Mouse (Mus musculus): ENCODE measurements around the gene Iqschfp. TPM values are rescaled to one million over a fixed set of nuclear protein-coding genes. Genes with fewer than 3 reads are reported as not detected.

The Iqschfp gene
- total RNA-seq, 1 experiment from 2014 or later: not detected

DNA sequence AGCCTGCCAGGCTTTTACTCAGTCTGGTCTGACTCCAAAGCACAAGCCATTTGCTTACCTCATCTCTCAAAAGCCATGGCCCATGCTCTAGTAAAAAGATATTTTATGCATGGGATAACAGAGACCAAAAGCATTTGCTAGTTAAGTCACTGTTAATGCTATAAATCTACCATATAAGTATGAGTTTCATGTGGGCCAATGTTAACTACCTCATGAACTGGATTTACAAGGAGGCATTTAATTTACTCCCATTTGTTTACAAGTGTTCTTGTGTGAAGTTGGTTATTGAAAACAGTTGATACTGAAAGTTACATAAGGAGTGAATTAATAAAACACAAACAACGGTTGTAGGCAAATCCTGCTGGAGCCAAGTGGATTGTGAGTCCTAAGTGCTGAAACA, 268.1 kb downstream of the Iqschfp start:
- no peak for ATAC-seq (replicated peaks; ENCODE audit: insufficient number of reproducible peaks, low FRiP score, low TSS enrichment, poor library complexity, severe bottlenecking)

DNA sequence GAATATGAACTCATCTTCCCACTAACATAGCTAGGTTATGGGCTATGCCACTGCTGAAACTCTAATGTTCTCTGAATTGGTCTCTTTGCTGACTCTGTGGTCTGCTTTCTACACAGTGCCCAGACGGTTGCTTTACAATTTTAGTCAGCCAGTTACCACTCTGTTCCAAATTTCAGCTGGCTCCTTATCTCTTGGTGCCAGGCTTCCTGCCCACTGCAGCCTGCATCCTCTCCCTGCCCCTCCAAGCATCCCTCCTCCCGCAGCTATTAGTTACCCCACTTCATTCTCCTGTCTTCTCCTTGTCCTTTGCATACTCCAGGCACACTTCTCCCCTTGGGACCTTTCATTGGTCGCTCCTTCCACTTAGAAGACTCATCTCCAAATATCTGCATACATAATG, 268.7 kb downstream of the Iqschfp start:
- ATAC-seq (replicated peaks; ENCODE audit: insufficient number of reproducible peaks, low FRiP score, low TSS enrichment, poor library complexity, severe bottlenecking): no peak

DNA sequence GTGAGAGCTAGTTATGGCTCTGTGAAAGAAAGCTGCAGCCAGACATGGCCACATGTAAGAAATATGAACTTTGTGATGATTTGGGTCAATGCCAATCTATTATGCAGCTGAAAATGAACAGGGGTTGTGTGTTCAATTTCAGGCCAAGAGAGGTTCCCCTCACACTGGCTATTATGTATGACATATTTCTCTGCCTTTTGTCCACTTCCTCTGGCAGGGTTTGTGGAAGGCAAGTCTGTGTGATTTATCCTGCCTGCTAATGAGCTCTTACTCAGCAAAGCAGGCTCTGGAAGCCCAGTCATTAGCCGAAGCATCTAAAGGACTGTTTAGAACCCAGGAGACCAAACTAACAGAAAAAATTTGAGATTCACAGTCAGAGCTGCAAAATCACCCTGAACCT, 286.2 kb downstream of the Iqschfp start:
- ATAC-seq (replicated peaks; ENCODE audit: insufficient number of reproducible peaks, low FRiP score, low TSS enrichment, poor library complexity, severe bottlenecking): no peak

DNA sequence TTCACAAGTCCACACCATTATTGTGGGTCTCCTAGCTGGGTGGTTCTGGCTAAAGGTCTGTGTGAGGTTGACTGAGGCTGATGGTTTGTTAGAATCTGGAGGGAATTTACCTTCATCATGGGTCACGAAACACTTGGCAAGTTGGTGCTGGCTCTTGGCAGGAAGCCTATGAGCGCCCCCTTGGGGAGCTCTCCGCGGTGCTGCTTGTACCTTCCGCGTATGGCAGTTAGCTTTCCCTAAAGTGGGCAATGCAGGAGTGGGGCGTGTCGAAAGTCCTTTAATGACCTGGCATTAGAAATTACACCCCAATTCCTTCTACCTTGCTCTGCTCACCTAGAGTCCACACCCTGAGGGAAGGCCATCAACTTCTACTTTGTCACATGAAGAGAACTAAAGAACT, 295.4 kb downstream of the Iqschfp start:
- no peak for ATAC-seq (replicated peaks; ENCODE audit: insufficient number of reproducible peaks, low FRiP score, low TSS enrichment, poor library complexity, severe bottlenecking)

DNA sequence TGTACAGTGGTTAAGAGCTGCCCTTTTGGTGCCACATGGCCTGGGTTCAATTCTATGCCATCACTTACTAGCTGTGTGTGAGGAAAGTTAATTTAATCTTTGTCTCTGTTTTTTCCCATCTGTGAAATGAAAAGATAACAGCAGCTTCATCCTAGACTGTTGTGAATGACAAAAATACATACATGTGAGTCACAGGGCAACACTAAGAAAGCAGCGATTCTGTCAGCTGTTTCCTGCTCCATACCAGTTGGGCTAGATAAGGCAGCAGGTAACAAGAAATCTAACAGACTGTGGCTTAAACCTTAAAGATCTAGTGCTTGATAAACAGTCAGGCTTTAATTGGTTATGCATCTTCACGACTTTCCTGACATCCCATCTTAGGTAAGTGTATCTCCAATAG, 297.1 kb downstream of the Iqschfp start:
- ATAC-seq (replicated peaks; ENCODE audit: insufficient number of reproducible peaks, low FRiP score, low TSS enrichment, poor library complexity, severe bottlenecking): no peak

DNA sequence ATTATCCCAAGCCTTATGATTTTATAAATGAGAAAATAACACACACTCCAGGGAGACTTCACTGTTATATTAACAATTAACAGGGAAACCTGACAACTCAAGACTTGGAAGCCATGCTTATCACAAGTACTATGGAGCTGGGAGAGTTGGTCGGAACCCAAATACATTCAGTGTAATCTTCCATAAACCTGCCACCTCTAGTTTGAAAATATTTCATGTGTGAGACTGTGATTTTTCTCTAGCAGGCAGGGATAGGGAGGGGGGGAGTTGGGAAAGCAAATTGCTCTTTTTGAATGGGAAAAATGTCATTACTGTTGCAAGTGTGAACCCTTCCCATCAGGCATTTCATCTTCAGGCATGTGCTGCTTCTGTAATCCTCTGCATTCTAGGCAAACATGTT, 304.9 kb downstream of the Iqschfp start:
- no peak for ATAC-seq (replicated peaks; ENCODE audit: insufficient number of reproducible peaks, low FRiP score, low TSS enrichment, poor library complexity, severe bottlenecking)

DNA sequence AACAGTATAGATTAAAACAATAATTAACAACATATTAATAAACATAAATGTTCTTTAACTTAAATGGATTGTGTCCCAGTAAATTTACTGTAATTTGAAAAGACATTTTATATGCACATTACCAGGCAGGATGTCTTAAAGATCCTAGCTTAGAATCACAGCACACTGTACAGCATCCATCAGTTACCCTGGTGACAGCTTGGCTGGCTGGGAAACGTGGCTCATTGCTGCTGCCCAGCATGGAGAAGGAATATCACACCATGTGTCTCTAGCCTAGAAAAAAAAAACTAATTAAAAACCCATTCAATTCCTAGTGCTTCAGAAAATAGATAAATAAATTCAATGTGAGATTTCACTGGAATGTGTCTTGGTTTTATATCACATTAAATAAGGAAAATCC, 309.2 kb downstream of the Iqschfp start:
- ATAC-seq (replicated peaks; ENCODE audit: insufficient number of reproducible peaks, low FRiP score, low TSS enrichment, poor library complexity, severe bottlenecking): no peak

DNA sequence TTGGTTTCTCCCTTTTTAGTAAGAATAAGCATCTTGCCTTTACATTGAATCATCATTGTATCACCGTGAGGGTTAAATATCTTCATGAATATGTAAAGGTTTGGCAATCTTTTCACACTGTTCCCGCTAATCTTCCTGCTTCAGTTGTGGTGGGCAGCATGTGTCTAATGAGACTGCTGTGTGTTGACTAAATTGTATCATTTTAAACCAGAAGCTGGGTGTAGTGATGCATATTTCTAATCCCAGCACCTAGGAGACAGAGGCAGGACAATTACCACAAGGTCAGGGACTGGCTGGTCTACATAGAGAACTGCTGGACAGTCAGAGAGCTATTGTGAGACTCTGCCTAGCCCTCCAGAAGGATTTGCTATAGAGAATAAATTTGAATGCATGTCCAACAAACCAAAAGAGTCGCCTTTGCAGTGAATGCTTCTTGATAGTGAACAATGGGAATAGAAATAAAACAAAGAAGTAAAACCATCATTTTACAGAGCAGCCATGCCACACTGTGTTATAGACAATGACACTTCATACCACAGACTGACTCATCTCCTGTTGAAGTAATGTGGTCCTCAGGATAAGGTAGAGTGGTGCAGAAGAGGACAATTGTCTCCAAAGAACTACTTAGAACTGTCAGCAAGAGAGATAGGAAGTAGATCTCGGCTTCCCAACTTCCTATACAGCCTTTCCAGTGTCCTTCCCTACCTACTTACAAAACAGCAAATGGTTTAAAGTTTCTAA, 310.3 kb downstream of the Iqschfp start:
- ATAC-seq (replicated peaks; ENCODE audit: insufficient number of reproducible peaks, low FRiP score, low TSS enrichment, poor library complexity, severe bottlenecking): no peak

DNA sequence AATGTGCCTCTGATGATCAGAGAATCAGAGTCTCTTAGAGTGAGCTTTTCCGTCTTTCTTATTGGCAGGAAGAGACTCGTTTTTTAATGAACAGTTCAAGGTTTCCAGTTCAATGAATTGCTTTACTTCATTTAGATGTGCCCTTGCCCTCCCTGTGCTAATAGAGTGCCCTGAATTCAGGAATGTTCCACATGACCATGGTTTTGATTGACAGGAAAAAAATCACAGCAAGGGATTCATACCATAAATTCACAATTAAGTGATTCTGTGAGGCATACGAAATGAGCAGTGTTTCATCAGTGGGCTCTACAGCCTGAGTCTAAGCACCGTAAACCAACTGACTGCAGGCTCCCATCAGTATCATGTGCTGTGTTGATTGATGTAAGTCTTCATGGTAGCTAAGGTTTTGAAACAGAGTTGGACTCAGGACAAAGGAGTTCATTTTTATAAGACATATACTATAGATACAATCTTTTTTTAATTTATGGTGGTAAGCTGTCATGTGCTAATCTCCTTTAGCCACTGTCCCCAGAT, 312.0 kb downstream of the Iqschfp start:
- ATAC-seq (replicated peaks; ENCODE audit: insufficient number of reproducible peaks, low FRiP score, low TSS enrichment, poor library complexity, severe bottlenecking): no peak

DNA sequence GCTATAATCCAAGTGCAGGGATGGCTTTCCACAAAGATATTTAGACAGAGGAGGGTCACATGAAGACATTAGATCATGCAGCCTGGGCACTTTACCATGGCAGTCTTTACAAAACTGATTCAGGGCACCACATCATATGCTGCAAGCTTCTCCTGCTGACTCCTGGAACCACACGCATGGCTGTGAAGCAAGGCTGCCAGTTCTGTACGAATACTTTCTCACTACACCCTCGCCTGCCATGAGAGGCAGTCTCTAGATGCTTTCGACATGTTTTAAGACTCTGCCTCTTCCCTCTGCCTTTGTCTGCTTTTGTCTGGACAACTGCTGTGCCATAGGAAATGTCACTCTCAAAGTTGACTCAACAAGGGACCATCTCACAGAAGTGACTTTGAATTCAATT, 318.4 kb downstream of the Iqschfp start:
- ATAC-seq (replicated peaks; ENCODE audit: insufficient number of reproducible peaks, low FRiP score, low TSS enrichment, poor library complexity, severe bottlenecking): no peak

DNA sequence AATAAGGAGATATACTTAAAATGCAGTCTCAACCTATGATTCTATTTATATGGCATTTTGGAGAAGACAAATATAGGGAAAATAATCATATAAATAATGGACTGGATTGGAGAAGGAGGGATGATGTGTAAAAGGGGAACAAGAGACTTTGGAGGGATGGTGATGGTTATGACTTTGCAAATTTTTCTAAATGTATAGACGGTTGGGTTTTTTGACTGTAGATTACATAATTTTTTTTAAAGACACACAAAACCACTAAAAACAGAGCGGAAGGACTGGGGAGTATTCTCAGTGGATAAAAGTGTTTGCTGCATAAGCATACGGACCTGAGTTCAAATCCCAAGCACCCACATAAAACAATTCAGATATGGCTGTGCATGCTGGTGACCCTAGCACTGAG, 329.4 kb downstream of the Iqschfp start:
- no peak for ATAC-seq (replicated peaks; ENCODE audit: insufficient number of reproducible peaks, low FRiP score, low TSS enrichment, poor library complexity, severe bottlenecking)

DNA sequence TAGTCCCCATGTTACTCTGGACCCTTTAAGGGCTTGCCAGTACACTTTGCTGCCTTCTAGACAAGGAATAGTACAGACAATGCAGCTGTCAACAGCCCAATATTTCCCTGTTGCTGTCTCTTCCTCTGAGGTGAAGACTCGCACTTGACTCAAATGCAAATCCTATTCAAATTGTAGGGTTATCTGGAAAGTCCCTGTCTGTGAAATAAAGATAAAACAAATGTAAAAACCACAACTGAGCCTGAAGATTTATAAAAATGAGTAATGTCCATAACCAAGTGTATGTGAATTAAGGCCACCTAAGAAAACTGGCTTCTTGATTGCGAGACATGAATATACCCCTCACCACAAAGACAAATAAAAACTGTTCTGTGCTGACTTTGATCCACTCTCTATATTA, 347.9 kb downstream of the Iqschfp start:
- no peak for ATAC-seq (replicated peaks; ENCODE audit: insufficient number of reproducible peaks, low FRiP score, low TSS enrichment, poor library complexity, severe bottlenecking)

DNA sequence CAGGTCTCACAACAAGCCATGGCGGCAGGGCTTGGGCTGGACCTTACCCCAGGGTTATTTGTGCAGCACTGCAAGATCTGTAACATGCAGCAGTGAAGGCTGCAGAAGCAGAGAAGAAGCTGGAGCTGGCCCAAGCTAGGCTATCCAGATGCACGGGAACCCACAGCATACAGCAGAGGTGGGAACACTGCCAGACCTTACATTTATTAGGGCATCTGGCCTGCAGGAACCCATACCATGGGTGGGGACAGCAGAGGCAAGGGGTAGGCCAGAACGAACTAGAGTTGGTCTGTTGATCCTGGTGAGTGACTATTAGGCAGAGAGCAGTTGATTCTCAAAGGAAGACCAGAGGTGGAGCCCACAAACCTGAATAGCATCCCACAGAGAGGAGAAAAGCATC, 351.2 kb downstream of the Iqschfp start:
- ATAC-seq (replicated peaks; ENCODE audit: insufficient number of reproducible peaks, low FRiP score, low TSS enrichment, poor library complexity, severe bottlenecking): no peak

DNA sequence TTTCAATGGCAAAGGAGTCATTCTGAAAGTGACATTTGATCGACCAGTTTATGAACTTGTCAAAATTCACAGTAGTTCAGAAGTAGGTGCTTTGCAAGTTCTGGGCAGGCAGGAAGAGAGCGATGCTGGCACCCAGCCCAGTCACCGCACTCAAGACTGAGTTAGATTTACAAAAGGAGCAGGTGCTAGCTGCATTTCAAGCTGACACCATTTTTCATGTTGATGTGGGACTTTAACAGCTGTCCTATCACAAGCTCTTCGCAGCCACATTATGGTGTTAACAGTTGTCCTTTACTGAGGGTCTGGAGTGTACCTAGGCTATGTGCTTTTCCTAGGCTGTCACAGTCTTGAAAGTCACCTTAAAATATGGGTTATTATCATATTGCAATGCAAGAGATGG, 354.1 kb downstream of the Iqschfp start:
- no peak for ATAC-seq (replicated peaks; ENCODE audit: insufficient number of reproducible peaks, low FRiP score, low TSS enrichment, poor library complexity, severe bottlenecking)

DNA sequence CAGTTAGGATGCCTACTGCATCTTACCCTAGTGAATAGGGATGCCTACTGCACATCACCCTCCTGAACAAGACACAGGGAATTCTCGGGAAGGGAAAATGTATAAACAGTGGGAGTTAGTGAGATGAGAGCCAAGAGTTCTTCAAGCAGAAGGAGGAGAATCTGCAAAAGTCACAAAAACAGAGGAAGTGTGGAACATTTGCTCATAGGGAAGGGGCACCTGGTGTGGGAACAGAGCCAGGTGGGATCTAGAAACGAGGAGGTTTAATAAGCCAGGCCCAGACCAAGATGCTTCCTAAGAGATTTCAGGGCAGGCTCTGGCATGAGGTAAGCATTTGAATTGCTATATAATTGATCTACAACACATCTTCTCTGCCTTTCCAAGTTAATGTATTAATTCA, 358.6 kb downstream of the Iqschfp start:
- ATAC-seq (replicated peaks; ENCODE audit: insufficient number of reproducible peaks, low FRiP score, low TSS enrichment, poor library complexity, severe bottlenecking): no peak

DNA sequence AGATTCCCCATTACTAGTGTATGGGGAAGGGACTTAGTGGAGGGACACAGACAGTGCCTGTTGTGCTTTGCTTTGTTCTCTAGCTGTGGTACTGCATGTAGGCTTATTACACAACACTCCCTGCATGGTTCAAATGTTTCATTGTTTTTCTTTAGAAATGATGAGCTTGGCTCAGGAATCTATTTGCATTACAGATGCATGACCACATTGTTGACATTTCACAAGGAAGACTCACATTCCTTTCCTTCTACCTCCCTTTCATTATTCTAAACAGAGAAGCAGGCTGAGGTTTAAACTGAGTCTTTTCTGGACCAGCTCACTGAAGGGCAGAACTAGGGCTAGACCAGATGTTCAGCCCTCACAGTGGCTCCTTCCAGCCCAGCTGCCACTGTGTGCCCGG, 360.3 kb downstream of the Iqschfp start:
- ATAC-seq (replicated peaks; ENCODE audit: insufficient number of reproducible peaks, low FRiP score, low TSS enrichment, poor library complexity, severe bottlenecking): no peak

DNA sequence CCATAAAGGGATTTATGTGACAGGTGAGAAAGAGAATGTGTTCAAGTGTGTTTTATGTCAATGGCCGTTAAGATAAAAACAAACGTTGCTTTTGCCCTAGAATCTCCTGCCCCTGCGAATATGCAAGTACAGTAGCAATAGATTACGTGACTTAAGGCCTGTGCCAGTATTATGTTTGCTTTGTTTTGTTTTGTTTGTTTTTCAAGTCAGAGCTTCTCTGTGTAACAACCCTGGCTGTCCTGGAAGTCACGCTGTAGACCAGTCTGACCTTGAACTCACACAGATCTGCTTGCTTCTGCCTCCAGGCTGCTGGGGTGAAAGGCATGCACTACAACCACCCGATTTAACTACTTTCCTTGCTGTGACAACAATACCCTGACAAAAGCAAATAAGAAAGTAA, 370.3 kb downstream of the Iqschfp start:
- no peak for ATAC-seq (replicated peaks; ENCODE audit: insufficient number of reproducible peaks, low FRiP score, low TSS enrichment, poor library complexity, severe bottlenecking)

DNA sequence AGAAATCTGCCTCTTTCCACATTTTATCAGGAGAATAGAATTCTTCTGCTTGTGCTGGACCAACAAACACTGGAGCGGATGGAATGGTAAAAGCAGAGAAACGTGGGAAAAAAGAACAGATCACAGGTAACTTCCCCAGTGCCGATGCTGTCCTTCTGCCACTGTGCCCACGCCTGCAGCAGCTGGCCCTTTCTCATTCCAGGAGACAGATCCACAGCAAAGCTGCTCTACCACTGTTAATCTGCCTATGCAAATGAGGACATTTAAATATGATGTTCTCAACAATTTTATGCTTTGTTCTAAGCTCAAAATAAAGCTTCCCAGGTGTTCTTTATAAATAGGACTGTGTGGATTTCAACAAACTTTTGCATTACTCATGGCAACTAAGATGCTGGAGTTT, 375.9 kb downstream of the Iqschfp start:
- no peak for ATAC-seq (replicated peaks; ENCODE audit: insufficient number of reproducible peaks, low FRiP score, low TSS enrichment, poor library complexity, severe bottlenecking)

DNA sequence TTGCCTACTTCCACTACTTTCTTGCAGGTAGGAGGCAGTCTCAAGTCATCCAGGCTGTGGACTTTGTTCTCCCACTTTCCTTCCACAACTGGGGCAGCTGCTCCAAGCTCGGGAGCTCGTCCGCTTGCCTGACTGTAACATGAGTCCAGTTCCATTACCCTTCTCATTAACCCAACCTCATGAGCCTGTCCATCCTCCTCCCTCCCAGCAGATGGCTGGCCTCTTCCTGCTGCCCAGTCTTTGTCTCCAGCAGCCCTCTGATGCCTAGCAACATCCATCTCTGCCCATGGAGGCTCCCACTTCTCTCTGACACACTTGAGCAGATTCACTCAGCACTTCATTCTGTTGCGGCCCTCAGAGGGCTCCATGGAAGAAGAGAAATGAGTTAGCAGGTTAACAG, 377.2 kb downstream of the Iqschfp start:
- ATAC-seq (replicated peaks; ENCODE audit: insufficient number of reproducible peaks, low FRiP score, low TSS enrichment, poor library complexity, severe bottlenecking): no peak

DNA sequence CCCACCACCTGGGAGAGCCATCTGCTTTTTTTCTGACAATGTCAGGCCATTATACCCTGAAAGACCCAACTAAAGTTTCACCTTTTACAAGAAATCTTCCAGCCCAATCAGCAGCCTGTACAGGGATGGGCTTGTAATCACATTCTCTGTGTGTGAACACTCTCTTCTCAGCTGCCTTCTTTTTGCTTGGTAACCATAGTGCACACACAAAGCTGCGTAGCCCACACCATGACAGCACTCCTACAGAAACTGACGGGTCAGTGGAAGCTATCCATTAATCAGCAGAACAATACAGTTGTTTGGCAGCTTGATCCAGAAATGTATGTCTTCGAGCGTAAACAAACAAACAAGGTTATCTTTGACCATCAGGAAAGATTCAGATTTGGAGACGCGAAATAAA, 378.2 kb downstream of the Iqschfp start:
- no peak for ATAC-seq (replicated peaks; ENCODE audit: insufficient number of reproducible peaks, low FRiP score, low TSS enrichment, poor library complexity, severe bottlenecking)

DNA sequence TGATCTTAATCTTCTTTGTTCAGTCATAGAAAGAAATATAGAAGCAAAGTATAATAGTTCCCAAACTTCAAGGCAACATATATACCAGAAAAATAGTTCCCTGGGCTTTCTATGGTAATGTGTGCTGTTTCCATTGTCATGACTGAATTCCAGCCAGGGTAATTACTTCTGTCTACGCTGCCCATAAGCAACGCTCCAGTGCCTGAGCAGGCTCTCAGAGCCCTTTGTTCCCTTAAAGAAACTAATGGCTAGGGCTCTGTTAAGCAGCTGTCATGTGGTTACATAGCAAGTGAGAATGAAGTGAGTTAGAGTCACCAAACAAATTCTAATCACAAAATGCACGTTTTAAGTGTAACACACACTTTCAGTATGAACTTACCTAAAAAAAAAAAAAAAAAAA, 379.4 kb downstream of the Iqschfp start:
- ATAC-seq (replicated peaks; ENCODE audit: insufficient number of reproducible peaks, low FRiP score, low TSS enrichment, poor library complexity, severe bottlenecking): no peak

All from monocyte, adult 5-6 weeks (primary cell).